Mouse (Mus musculus): Measurements from ENCODE around the gene Fam173b. TPM values are rescaled to one million over a fixed set of nuclear protein-coding genes. Genes with fewer than 3 reads are reported as not detected.

The Fam173b gene
- polyA plus RNA-seq, 1 experiment from 2014 or later: 9.8 TPM

- 86% methylated on average over 5 of the region's 5 CpGs for WGBS
These were observed 58.6 kb downstream of the Fam173b start for GRCm38 (mm10) chr15:31660133-31660795.

GRCm38 (mm10) chr15:31660844-31661243 is 59.2 kb downstream of the Fam173b start:
- H3K27ac ChIP-seq (ENCODE audit: low read depth, low read length): no peak overlapping the region
- no peak for TF ChIP-seq CTCF (IDR thresholded peaks at IDR 0.05; ENCODE audit: low read depth)
- H3K9ac ChIP-seq (ENCODE audit: low read depth, low read length): no peak overlapping the region
- no peaks in the 10 kb centered on the region for H3K36me3 ChIP-seq (ENCODE audit: control insufficient read depth, insufficient read depth)
- WGBS: 79% methylated on average over 9 of the region's 9 CpGs
- H3K27me3 ChIP-seq (replicated peaks; ENCODE audit: control insufficient read depth, insufficient read depth, low read length): no peaks in the 10 kb centered on the region
- no peaks in the 10 kb centered on the region for H3K4me1 ChIP-seq (replicated peaks; ENCODE audit: control insufficient read depth, insufficient read depth, low read length)
- no peaks in the 10 kb centered on the region for H3K9me3 ChIP-seq (ENCODE audit: control insufficient read depth)
- no peak overlapping the region for H3K4me2 ChIP-seq (replicated peaks; ENCODE audit: low read depth)
- H3K4me3 ChIP-seq (ENCODE audit: low read depth, low read length): no peak overlapping the region
- ATAC-seq: no peak

More at GRCm38 (mm10) chr15:31660133-31660795, 58.6 kb downstream of the Fam173b start:
- H3K27me3 ChIP-seq (replicated peaks; ENCODE audit: control insufficient read depth, insufficient read depth, low read length): no peaks in the 10 kb centered on the region
- no peak overlapping the region for H3K4me2 ChIP-seq (replicated peaks; ENCODE audit: low read depth)
- H3K27ac ChIP-seq (ENCODE audit: low read depth, low read length): no peak overlapping the region
- no peaks in the 10 kb centered on the region for H3K9me3 ChIP-seq (ENCODE audit: control insufficient read depth)
- ATAC-seq: no peak
- no peak overlapping the region for H3K9ac ChIP-seq (ENCODE audit: low read depth, low read length)
- TF ChIP-seq CTCF (IDR thresholded peaks at IDR 0.05; ENCODE audit: low read depth): no peak
- H3K36me3 ChIP-seq (ENCODE audit: control insufficient read depth, insufficient read depth): no peaks in the 10 kb centered on the region
- H3K4me3 ChIP-seq (ENCODE audit: low read depth, low read length): no peak overlapping the region
- no peaks in the 10 kb centered on the region for H3K4me1 ChIP-seq (replicated peaks; ENCODE audit: control insufficient read depth, insufficient read depth, low read length)

GRCm38 (mm10) chr15:31661802-31662201 is 60.1 kb downstream of the Fam173b start:
- Histone ChIP-seq H3K4me3 (ENCODE audit: low read depth, low read length) (no peak overlapping the region), H3K36me3 (ENCODE audit: control insufficient read depth, insufficient read depth) (no peaks in the 10 kb centered on the region), H3K9ac (ENCODE audit: low read depth, low read length) (no peak overlapping the region), H3K9me3 (ENCODE audit: control insufficient read depth) (no peaks in the 10 kb centered on the region), H3K4me2 (replicated peaks; ENCODE audit: low read depth) (no peak overlapping the region), H3K27me3 (replicated peaks; ENCODE audit: control insufficient read depth, insufficient read depth, low read length) (no peaks in the 10 kb centered on the region), H3K4me1 (replicated peaks; ENCODE audit: control insufficient read depth, insufficient read depth, low read length) (no peaks in the 10 kb centered on the region), H3K27ac (ENCODE audit: low read depth, low read length) (no peak overlapping the region)
- no peak for TF ChIP-seq CTCF (IDR thresholded peaks at IDR 0.05; ENCODE audit: low read depth)
- 80% methylated on average over 4 of the region's 4 CpGs for WGBS
- no peak for ATAC-seq

- no peaks in the 10 kb centered on the region for H3K36me3 ChIP-seq (ENCODE audit: control insufficient read depth, insufficient read depth)
- 59% methylated on average over 3 of the region's 3 CpGs for WGBS
- no peak for ATAC-seq
- TF ChIP-seq CTCF (IDR thresholded peaks at IDR 0.05; ENCODE audit: low read depth): no peak
- H3K4me3 ChIP-seq (ENCODE audit: low read depth, low read length): no peak overlapping the region
- no peak overlapping the region for H3K27ac ChIP-seq (ENCODE audit: low read depth, low read length)
- no peak overlapping the region for H3K4me2 ChIP-seq (replicated peaks; ENCODE audit: low read depth)
- H3K9me3 ChIP-seq (ENCODE audit: control insufficient read depth): no peaks in the 10 kb centered on the region
- H3K4me1 ChIP-seq (replicated peaks; ENCODE audit: control insufficient read depth, insufficient read depth, low read length): no peaks in the 10 kb centered on the region
- no peak overlapping the region for H3K9ac ChIP-seq (ENCODE audit: low read depth, low read length)
- H3K27me3 ChIP-seq (replicated peaks; ENCODE audit: control insufficient read depth, insufficient read depth, low read length): no peaks in the 10 kb centered on the region
These were observed 61.4 kb downstream of the Fam173b start for GRCm38 (mm10) chr15:31663074-31663473.

Other genes with a start within 250 kb of the Fam173b start
- gene Ankrd33b, start 234.1 kb upstream of the Fam173b start, polyA plus RNA-seq (2015; fragmentation: Nextera tagmentation; extraction: Ambion mirVana): 0.25 and 0.29 TPM in 2 replicates
- gene Ropn1l, start 148.1 kb upstream of the Fam173b start, polyA plus RNA-seq (2015; fragmentation: Nextera tagmentation; extraction: Ambion mirVana): 0.69 and 1.2 TPM in 2 replicates
- 15.4 and 16.5 TPM in 2 replicates for gene March6, start 70.8 kb upstream of the Fam173b start, polyA plus RNA-seq (2015; fragmentation: Nextera tagmentation; extraction: Ambion mirVana)
- gene Cmbl, start 36.5 kb upstream of the Fam173b start, polyA plus RNA-seq (2015; fragmentation: Nextera tagmentation; extraction: Ambion mirVana): 90.2 and 105 TPM in 2 replicates
- gene Cct5, start within 50 bp of the Fam173b start, polyA plus RNA-seq (2015; fragmentation: Nextera tagmentation; extraction: Ambion mirVana): 165 and 172 TPM in 2 replicates

Data from intestine, postnatal 0 days (tissue).